Mouse (Mus musculus): ENCODE measurements around the gene Lclat1.

GRCm38 (mm10) chr17:73126349-73126748, 18.6 kb downstream of the Lclat1 start:
- TF ChIP-seq POLR2A (IDR thresholded peaks at IDR 0.05; ENCODE audit: borderline replicate concordance, low read depth, low read length) (no peak), CTCF (IDR thresholded peaks at IDR 0.05; ENCODE audit: low read depth, low read length) (no peak)

Measured in bone marrow macrophage, adult 2 months (primary cell).